Mouse (Mus musculus) G1E (cell line): Measurements from ENCODE around the gene Rrp1. TPM values are rescaled to one million over a fixed set of nuclear protein-coding genes. Genes with fewer than 3 reads are reported as not detected.

Experiments used
- ATAC-seq: 2 replicates; pipeline ENCODE4 v1.8.0; 2016; ENCODE audit warnings: mild to moderate bottlenecking; ENCODE audit not compliant: insufficient number of reproducible peaks, poor library complexity, low FRiP score, severe bottlenecking; ENCODE audit errors: extremely low read depth
- DNase-seq: peaks from one replicate; pipeline ENCODE4 v3.0.0; 2012; ENCODE audit warnings: low spot score
- H3K27me3 ChIP-seq: 2 replicates; pipeline ENCODE4 v1.6.1; 2012; ENCODE audit warnings: mild to moderate bottlenecking, low read length, inconsistent platforms; ENCODE audit not compliant: insufficient read depth
- H3K36me3 ChIP-seq: replicated peaks from 2 replicates; pipeline ENCODE3; 2012; ENCODE audit warnings: mild to moderate bottlenecking, inconsistent platforms
- H3K4me1 ChIP-seq: 2 replicates; pipeline ENCODE4 v1.6.1; 2012; ENCODE audit warnings: low read depth, low read length, inconsistent platforms, mixed read lengths; ENCODE audit not compliant: insufficient read depth
- H3K4me3 ChIP-seq: 2 replicates; pipeline ENCODE4 v1.5.1; 2012; ENCODE audit warnings: low read depth, mild to moderate bottlenecking, inconsistent platforms, low read length, moderate library complexity, mixed read lengths
- H3K9me3 ChIP-seq: replicated peaks from 2 replicates; pipeline ENCODE4 v1.6.1; 2012; ENCODE audit warnings: inconsistent platforms
- CTCF ChIP-seq: IDR thresholded peaks from 2 replicates; pipeline ENCODE4 v1.5.1; 2012; ENCODE audit warnings: low read depth, low read length, inconsistent platforms, mixed read lengths
- GATA1 ChIP-seq: IDR thresholded peaks from 2 replicates; pipeline ENCODE4 v1.6.1; 2012; ENCODE audit warnings: borderline replicate concordance, low read length, inconsistent platforms, mixed read lengths
- GATA2 ChIP-seq: IDR thresholded peaks from 2 replicates; pipeline ENCODE4 v1.6.1; 2012; ENCODE audit warnings: low read depth, low read length, inconsistent platforms, borderline replicate concordance
- POLR2AphosphoS5 ChIP-seq: IDR thresholded peaks from 2 replicates; pipeline ENCODE4 v1.6.1; 2012; ENCODE audit warnings: low read depth, low read length, inconsistent platforms; ENCODE audit not compliant: insufficient replicate concordance
- TAL1 ChIP-seq: conservative IDR thresholded peaks from 2 replicates; pipeline ENCODE4 v1.6.1; 2012; ENCODE audit warnings: low read depth, low read length, inconsistent platforms, mixed read lengths
- polyA plus RNA-seq: library from polyadenylated mRNA; stranded (reverse); fragments of >175 nt; gene quantifications from 2 replicates; pipeline ENCODE4 v1.2.3, GENCODE M21; 2012
- total RNA-seq, 2 experiments: library from RNA; stranded (forward) in 1 of 2; stranded (reverse) in 1 of 2; fragments of 200-1000 nt in 1 of 2; fragments of >200 nt in 1 of 2; fragmentation: Nextera tagmentation in 1 of 2; gene quantifications; 2 replicates each; pipeline ENCODE4 v1.2.3; 2014 to 2017

The Rrp1 gene
- total and polyA plus RNA-seq, 3 experiments: 172 to 464 (median 420) TPM

- Histone ChIP-seq H3K36me3 (peaks cover 96% of the 10 kb centered on the region), H3K27me3 (no peaks in the 10 kb centered on the region), H3K4me3 (no peak overlapping the region), H3K4me1 (peaks cover 29% of the 10 kb centered on the region), H3K9me3 (no peaks in the 10 kb centered on the region)
- TF ChIP-seq GATA1: no peak
- TF ChIP-seq POLR2AphosphoS5: no peak
- no peak for TF ChIP-seq GATA2
- TF ChIP-seq CTCF: no peak
- TF ChIP-seq TAL1: no peak
- DNase-seq (no peak), ATAC-seq (no peak)
Observed at GRCm38 (mm10) chr10:78452641-78453040, 39.8 kb upstream of the Rrp1 start.

- no peak for ATAC-seq
- no peaks in the 10 kb centered on the region for H3K27me3 ChIP-seq
- H3K4me3 ChIP-seq: no peak overlapping the region
- H3K36me3 ChIP-seq: peaks cover 96% of the 10 kb centered on the region
- H3K9me3 ChIP-seq: no peaks in the 10 kb centered on the region
- DNase-seq: no peak
- TF ChIP-seq CTCF (no peak), GATA2 (no peak), TAL1 (no peak), GATA1 (no peak), POLR2AphosphoS5 (no peak)
- peaks cover 15% of the 10 kb centered on the region for H3K4me1 ChIP-seq
Observed at GRCm38 (mm10) chr10:78450761-78451160, 37.9 kb upstream of the Rrp1 start.

GRCm38 (mm10) chr10:78447396-78447795 lies 34.6 kb upstream of the Rrp1 start:
- DNase-seq (no peak), ATAC-seq (no peak)
- H3K27me3 ChIP-seq: no peaks in the 10 kb centered on the region
- H3K4me1 ChIP-seq: no peaks in the 10 kb centered on the region; the same call in 1 of the 2 replicates
- H3K4me3 ChIP-seq: no peak overlapping the region
- TF ChIP-seq GATA2 (no peak), CTCF (no peak), TAL1 (no peak), POLR2AphosphoS5 (no peak), GATA1 (no peak)
- no peaks in the 10 kb centered on the region for H3K9me3 ChIP-seq
- peaks cover 98% of the 10 kb centered on the region for H3K36me3 ChIP-seq

- no peak for ATAC-seq
- Histone ChIP-seq H3K9me3 (no peaks in the 10 kb centered on the region), H3K4me3 (no peak overlapping the region), H3K27me3 (no peaks in the 10 kb centered on the region), H3K36me3 (peaks cover 98% of the 10 kb centered on the region), H3K4me1 (no peaks in the 10 kb centered on the region; the same call in 1 of the 2 replicates)
- no peak for DNase-seq
- TF ChIP-seq CTCF (no peak), GATA2 (no peak), POLR2AphosphoS5 (no peak), GATA1 (no peak), TAL1 (no peak)
Observed at GRCm38 (mm10) chr10:78446195-78446594, 33.4 kb upstream of the Rrp1 start.

- Histone ChIP-seq H3K36me3 (peaks cover 95% of the 10 kb centered on the region), H3K4me3 (no peak overlapping the region), H3K9me3 (no peaks in the 10 kb centered on the region), H3K4me1 (peaks cover 2% of the 10 kb centered on the region), H3K27me3 (no peaks in the 10 kb centered on the region)
- no peak for TF ChIP-seq POLR2AphosphoS5
- TF ChIP-seq TAL1: no peak
- TF ChIP-seq GATA2: no peak
- no peak for TF ChIP-seq GATA1
- no peak for TF ChIP-seq CTCF
- DNase-seq: no peak
- no peak for ATAC-seq
Observed at GRCm38 (mm10) chr10:78442292-78442691, 29.4 kb upstream of the Rrp1 start.

GRCm38 (mm10) chr10:78441606-78442005 lies 28.8 kb upstream of the Rrp1 start:
- TF ChIP-seq CTCF: no peak
- TF ChIP-seq TAL1: no peak
- TF ChIP-seq GATA1: no peak
- TF ChIP-seq POLR2AphosphoS5: no peak
- TF ChIP-seq GATA2: no peak
- peaks cover 90% of the 10 kb centered on the region for H3K36me3 ChIP-seq
- no peak for ATAC-seq
- peaks cover 2% of the 10 kb centered on the region for H3K4me1 ChIP-seq
- DNase-seq: no peak
- H3K27me3 ChIP-seq: no peaks in the 10 kb centered on the region
- no peaks in the 10 kb centered on the region for H3K9me3 ChIP-seq
- no peak overlapping the region for H3K4me3 ChIP-seq

GRCm38 (mm10) chr10:78440812-78441211 lies 28.0 kb upstream of the Rrp1 start:
- Histone ChIP-seq H3K4me1 (peaks cover 2% of the 10 kb centered on the region), H3K36me3 (peaks cover 83% of the 10 kb centered on the region), H3K9me3 (no peaks in the 10 kb centered on the region), H3K27me3 (no peaks in the 10 kb centered on the region), H3K4me3 (no peak overlapping the region)
- ATAC-seq (no peak), DNase-seq (peak; percentile 23)
- no peak for TF ChIP-seq TAL1
- no peak for TF ChIP-seq GATA1
- peak; percentile 94 for TF ChIP-seq CTCF
- no peak for TF ChIP-seq GATA2
- TF ChIP-seq POLR2AphosphoS5: no peak
